Mouse (Mus musculus) hindlimb bud, embryonic 11.5 days (tissue): ENCODE results near the gene Ahnak.
"Not testable (repeated sequence)": the region's sequence is repeated elsewhere in the genome, so short reads cannot be mapped to it uniquely, and the experiment has no call there.

Source experiments
- DNase-seq: peaks from one replicate; pipeline ENCODE4 v3.0.0-alpha.2; 2012; ENCODE audit warnings: low read depth, low spot score; ENCODE audit errors: extremely low spot score

Gene Ahnak

DNA sequence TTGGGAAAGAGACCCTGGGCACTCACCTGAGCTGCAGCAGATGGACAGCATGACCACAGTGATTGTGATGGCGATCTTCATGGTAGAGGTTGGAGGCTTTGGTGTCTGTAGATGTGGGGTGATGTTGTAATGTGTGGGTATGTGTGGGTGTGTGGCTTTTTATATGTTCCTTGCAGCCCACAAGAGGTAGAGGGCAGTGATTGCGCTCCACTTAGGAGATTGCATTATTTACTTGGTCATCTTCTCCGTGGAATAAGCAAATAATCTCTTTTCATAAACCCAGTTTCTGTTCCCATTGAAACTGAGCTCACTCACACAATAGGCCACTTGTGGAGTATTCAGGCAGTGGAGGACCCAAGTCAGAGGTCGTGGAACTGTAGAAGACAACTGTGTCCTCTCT is 98.7 kb downstream of the Ahnak start, which contains the start of gene Scgb1a1:
TSS of gene Scgb1a1 (minus strand) at position 138 of the 400 bp plus-strand sequence.
- no peak for DNase-seq

DNA sequence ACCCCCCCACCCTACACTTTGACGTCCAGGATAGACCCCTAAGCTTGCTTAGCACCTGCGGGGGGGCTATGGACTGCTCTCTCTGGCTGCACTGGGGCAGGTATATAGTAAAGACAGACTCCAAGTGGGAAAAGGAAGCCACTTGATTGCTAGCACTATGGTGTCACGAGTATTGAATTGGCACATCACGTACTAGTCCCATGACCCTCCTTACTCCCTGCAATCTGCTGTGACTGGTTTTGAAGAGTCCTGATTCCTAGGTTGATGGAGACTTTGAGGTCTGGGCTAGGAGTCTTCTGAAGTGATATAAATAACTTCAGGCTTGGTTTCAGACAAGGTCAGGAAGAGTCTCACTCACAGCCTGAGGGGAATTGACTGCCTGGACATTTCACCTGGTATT is 101.1 kb downstream of the Ahnak start:
- no peak for DNase-seq

DNA sequence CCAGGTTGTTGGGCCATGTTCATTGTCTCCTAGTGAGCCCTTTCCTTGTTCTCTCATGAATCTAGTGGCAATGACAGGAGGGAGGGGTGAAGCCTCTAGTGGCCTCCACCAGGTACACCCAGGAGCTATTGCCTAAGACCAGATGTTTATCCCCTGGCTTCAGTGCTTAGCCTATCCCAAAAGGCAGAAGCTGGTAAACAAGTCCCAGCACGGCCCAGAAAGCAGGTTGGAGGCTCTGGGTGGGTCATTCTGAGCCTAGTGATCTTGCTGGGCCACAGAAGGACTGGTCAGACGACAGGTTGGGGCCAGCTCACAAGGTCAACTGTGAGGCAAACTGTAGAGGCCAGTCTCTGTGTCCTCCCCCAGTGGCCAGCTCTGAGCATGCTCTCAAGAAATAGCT is 101.6 kb downstream of the Ahnak start:
- DNase-seq: no peak

DNA sequence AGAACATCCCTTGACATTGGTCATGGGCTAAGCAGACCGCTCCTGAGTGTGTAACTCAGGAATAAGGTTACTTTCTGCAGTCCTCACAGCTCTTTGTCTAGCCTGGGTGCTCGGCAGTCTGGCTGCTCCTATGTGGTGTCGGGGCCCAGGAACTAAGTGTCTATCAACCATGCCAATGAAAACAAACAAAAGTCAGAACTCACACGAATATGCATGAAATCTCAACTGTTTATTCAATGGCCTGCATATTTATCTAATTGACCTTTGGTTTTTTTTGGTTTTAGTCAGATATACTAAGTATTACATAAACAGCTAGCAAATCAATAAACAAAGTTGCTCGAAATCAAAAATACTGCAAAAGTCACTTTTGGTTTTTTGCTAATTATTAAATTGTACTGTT is 106.0 kb downstream of the Ahnak start:
- no peak for DNase-seq

DNA sequence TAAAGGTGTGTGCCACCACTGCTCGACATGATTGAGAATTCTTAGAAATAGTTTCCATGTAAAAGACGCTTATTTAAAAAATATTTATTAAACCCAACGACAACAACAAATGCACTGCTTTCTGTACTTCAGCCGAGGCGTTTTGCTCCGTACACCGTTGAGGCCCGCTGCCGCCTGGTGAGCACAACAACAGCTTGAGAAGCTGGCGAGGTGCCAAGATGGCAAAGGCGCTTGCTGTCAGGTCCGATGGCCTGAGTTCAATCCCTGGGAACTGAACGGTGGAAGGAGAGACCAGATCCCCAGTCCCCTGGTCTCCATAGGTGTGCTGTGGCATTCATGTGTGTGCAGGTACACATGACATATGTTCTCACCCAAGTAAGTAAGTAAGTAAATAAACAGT is 108.4 kb downstream of the Ahnak start:
- DNase-seq: no peak

DNA sequence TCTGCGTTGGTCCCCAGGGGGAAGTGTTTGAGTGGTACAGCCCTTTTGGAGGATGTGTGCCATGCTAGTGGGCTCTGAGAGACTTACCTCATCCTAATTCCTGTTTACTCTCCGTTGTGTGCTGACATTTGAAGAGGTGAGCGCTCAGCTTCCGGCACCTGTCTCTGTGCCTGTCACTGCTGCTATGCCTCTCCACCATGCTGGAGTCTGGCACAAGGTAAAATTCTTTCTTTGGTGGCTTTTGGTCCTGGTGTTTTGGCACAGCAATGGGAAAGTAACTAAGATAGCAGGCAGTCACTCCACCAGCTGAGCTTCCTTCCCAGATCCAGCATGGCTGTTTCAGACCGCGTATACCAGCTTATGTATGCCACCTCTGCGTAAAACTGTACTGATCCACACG is 110.7 kb downstream of the Ahnak start:
- DNase-seq: no peak

DNA sequence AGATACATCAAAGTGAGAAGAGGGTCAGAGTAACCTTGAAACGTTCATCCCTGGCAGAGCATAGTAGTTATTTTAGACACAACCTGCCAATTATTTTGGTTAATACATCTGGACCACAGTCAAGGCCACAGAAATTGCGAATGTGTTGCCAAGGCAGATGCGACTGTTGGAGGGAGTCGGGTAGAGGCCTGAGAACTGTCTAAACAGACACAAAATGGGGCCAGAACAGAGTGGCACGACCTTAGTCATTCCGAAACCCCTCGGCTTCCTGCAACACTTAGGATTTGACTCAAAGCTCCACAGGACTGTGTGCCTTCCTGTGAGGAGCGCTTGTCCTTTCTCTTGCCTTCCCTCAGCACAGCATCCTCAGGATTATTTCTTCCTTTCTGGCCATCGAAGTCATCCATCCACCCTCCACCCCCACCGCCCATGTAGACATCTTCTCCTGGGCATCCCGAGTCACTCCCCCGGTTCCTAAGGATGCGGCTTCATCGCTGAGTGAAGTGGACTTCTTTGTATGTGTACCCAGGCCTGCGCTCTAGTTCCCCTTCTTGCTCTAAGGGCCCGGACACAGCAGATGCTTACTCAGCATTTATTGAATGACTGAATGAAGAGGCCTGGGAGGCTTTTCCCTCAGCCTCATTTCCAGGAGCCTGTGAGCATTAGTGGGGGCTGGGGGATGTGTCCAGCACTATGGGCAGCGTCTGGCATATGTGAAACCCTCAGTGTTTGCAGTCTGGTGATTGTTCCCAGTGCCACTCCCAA is 111.4 kb downstream of the Ahnak start:
- DNase-seq: no peak

DNA sequence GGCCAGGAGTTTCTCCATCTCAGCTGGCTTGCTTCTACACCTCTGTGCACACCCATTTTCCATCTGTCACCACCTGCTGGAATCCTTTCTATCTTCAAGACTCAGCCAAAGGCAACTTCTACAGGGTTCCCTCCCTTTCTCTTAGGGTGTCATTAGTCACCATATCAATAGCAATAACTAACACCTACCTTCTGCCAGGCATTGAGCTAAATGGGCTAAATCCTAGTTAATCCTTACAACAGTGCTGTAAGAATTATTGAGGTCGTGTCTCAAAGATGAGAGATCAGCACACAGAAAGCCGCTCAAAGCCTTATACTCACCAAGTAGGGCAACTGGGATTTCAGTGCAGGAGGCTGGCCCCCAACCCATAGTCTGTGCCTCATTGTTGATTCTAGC is 112.0 kb downstream of the Ahnak start:
- DNase-seq: no peak

DNA sequence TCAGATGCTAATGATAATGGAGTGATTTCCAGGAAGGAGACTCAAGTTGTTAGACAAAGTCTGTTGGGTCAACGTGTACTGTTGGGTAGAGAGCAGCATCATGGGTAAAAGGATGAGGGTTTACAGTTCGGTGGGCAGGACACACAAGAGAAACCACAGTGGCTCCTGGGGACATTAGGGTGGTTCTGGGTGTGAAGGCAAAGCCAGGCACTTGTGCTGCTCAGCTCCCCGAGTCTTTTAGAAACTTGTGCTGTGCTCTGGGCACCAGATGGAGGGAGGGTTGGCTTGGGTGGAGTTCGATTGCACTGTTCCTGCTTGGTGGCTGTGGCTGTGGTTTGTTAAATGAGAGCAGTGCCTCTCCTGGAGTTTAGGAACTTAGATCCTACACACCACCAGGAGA is 114.9 kb downstream of the Ahnak start:
- DNase-seq: no peak

DNA sequence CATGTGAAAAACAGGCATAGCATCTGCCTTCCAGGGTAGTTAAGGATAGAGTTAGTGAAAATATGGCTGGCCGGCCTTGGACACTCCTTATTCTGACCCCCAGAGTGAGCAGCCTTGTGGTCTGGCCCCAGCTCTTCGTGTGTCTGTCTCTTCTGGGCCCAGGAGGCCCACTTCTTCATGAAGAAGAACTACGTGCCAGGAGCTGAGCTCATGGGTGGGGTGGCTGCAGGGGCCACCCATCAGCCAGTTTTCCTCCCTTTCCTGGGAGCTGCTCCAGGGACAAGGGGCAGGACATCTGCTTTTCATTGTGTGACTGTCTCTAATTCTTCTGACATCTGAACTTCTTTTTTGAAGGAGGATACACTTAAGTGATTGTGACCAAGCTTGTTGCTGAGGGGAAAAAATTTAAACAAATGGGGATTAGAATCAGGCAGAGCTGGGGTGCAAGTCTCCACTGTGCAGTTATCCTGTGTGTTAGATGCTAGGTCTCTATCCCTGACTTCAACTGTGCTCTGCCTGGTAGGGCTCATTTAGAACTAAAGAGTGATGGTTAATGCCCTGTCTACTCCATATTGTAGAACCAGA is 116.1 kb downstream of the Ahnak start:
- no peak for DNase-seq

DNA sequence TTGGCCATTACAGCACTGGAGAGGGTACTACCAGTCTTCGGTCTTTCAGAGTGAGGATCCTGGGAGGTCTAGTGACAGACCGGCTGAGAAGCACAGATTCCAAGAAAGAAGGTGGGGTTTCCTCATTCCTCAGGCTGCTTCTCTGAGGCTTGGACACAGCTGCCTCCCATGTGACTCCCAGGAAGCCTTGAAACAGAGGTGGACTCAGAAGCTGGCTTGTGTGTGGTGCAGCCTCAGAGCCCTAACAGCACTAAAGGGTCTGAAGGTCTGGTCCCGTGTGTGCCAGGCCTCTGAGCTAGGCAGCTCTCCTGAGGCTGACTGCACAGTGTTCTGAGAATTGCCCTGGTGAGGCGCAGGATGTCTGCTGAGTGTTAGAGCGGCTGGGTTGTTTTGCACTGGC is 117.0 kb downstream of the Ahnak start:
- DNase-seq: no peak

DNA sequence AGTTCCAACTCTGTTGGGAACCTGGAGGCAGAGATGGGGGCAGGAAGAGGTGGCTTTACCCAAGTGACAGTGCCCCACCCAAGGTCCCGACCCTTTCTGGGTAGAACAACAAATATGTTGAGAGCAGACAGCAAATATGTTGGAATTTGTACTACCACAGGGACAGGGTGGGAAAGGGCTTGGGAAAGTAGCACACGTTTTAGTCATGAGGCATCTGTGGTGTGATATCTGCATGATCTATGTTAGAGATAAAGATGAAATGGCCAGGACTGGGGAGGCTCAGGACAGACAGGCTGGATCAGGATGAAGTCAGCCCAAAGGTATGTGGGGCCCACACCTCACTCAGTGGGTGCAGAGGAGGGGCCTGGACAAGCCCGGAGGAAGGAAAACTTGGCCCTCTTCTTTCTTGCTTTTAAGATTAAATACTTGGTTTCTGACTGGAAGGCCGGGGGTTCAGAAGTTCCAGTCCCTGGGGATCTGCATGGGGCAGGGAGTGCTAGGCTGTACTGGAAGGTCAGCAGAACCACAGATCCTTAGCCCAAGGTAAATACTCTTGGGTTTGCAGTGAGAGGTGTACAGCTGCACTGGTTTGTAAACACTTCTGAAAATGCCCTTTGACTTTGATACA is 117.8 kb downstream of the Ahnak start:
- DNase-seq: no peak

DNA sequence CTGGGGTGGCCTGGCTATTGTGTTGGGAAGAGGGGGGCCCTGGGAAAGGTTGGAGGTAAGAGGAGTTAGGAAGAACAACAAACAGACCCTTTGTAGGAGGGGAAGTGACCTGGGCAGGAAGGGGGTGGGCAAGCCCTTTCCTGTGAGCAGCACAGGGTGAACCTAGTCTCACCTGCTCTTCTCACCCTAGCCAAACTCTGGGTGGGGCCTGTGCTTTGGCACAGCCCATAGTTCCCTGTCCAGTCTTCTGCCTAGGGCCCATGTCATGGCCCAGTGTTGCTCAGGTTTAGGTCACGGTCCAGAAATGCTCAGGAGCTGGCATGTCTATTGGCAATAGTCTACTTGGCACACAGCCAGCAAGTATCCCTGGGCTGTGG is 118.3 kb downstream of the Ahnak start:
- no peak for DNase-seq

DNA sequence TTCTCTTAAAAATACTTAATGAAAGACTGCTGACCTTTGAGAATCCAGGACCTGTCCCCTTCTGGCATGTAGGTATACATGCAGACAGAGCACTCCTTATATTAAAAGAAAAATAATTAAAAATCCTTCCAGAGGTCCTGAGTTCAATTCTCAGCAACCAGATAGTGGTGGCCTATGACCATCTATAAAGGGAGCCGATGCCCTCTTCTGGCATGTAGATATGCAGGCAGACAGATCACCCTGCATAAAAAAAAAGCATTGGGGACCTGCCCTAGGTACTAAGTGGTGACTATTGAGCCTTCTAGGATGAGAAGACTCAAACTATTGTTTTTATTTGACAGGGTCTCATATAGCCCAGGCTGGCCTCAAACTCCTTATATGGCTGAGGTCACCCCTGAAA is 119.5 kb downstream of the Ahnak start:
- DNase-seq: no peak

DNA sequence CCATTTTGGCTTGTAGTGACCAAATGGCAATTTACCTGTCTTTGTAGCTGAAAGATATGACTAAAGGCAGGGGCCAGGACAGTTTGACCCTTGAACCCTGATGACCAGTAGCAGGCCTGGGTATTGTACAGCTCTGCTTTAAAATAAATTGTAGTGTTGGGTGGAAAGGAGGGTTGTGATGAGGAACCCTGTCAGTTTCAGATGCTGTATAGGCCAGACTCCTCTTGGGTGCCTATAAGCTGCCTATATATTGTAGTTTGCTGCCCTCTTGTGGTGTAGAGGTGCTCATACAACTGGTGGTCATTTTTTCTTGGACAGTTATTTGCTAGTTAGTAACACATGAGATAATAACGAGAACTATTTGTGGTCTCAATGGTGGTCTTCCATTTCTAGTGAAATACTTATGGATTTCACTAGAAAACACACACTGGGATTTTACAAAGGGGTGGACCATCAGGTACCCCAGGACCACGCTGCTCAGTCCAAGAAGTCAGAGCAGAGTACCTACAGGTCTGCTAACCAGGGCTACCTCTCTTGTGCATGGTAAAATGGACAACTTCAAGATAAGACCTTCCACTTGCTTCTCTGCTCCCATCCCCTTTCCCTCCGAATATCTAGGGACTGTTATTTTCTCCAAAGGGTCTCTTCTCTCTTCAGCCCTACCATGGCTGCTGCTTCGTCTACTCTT is 121.2 kb downstream of the Ahnak start:
- peak; percentile 57 for DNase-seq

DNA sequence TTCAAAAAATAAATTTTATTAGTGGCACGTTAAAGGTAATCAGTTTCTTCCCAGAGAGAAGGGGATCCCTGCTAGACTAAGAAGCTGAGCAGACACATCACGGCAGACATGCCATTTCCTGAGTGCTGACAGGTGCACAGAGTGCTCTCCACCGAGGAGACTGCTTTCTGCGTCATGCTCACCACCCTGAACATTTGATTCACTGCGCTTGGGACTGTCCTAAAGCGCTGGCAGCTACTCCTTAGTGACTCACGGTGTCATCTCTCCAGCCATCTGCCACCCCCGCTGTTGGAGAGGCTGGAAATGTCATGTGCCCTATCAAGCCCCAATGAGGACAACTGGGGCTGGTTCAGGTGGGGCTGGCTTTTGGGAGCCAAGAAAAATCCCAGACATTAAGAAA is 123.0 kb downstream of the Ahnak start:
- no peak for DNase-seq

DNA sequence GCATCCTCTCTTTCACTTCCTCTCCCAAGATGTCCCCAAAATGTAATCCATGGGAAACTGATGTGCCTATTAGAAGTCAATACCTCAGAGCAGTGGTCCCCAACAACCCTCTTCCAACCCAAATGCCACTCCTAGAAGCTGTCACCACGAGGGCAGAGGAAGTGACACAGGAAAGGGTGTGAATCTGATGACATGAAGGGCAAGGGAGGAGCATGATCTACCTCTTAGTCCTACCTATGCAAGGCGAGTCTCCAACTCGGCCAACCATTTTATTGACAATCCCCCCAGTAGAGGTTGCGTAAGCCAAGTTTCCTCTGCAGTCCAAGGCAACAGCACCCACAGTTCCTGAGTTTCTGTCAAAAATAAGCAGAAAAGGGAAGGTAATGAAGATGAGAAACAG is 127.2 kb downstream of the Ahnak start:
- DNase-seq: no peak

DNA sequence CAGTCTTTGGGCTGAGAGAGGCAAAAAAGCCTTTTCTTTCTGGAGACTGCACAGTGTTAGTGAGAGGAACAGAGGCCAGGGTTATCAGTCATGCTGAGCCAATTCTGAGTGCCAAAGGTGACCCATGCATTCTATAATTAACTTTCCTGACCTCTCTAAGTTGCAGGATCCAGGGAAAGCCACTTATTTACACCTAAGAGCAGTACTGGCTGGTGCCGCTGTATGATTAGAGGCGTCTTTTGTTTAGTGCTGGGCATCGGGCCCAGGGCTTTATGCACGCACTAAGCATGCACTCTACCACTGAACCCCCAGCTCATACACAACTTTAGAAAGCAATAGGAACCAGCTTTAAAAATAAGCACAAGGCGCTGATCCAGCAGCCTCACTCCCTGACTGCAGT is 128.2 kb downstream of the Ahnak start:
- DNase-seq: no peak

DNA sequence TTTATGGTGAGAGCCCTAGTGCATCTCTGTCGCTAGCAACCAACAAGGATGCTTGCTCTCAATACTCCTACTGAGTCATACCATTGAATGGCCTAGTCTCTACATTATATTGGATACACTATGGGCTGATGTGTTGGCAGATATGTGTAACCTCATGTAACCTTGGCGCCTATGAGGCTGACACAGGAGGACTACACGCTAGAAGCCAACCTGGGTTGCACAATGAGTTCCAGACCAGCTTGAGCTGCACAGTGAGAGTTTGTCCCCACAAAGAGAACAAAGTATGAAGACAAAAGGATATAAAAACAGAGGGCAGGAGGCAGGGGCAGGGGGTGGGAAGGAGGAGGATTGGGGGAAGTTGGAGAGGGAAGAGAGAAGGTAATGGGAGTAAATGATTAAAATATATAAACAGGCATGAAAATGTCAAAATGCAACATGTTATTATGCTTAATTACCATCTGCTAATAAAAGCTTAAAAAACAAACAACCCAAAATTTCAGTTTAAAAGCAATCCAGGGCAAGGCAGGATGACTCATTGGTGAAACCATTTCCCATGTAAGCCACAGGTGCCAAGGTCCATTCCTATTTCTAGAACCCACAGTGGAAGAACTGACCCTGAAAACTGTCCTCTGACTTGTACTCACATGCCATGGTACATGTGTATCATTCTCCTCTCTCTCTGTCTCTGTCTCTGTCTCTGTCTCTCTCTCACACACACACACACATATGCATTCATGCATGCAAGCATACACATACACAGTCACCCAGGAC is 130.8 kb downstream of the Ahnak start:
- no peak for DNase-seq

DNA sequence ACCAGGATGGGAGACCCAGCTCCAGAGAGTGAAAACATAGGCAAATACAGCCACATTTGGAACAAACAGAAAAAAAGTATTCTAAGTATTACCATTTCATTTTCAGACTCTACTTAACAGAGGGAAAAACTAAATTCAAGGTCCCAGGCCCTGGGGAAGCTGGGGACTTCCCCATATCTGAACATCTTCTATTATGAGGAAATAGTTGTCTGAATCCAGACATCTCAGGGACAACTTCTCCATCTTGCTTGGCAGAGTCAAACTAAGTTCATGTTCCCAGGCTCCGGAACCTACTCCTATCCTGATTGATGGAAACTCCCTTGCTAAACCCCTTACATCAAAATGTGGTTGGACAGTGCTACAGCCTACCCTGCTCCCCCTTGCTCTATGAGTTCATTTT is 133.3 kb downstream of the Ahnak start:
- DNase-seq: no peak

DNA sequence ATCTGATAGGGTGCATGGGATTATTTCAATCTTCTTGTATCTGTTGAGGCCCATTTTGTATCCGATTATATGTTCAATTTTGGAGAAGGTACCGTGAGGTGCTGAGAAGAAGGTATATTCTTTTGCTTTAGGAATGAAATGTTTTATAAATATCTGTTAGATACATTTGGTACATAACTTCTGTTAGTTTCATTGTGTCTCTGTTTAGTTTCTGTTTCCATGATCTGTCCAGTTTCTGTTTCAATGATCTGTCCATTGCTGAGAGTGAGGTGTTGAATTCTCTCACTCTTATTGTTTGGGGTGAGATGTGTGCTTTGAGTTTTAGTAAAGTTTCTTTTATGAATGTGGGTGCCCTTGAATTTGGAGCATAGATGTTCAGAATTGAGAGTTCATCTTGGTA is 134.9 kb downstream of the Ahnak start:
- not testable (repeated sequence) for DNase-seq
